Mouse (Mus musculus) retina, postnatal 7 days (tissue): ENCODE results near the gene Ngrn.

Experiments
- DNase-seq: peaks from one replicate; pipeline ENCODE4 v3.0.0-alpha.2; 2012; ENCODE audit warnings: low read depth, low spot score

Gene Ngrn

GRCm38 (mm10) chr7:80260625-80261371, at the start of gene Ngrn:
TSS of gene Ngrn (plus strand) at chr7:80261215.
- DNase-seq: peak; percentile 81

DNA sequence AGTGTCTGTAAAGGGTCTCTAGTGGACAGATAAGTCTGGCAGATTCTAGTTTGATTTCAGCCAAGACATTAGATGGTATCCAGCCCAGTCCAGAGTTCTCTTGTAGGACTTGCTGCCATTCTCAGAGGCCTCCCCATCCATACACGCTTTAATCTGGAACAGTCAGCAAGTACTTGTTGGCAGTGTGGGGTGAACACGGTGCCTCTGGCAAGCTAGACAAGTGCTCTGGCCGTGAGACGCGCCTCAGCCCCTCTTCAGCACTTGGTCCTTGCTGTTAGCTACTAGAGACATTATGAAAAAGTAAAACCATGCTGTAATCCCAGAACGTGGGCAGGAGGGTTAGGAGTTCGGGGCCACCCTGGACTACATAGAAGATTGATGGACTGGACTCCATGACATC, 47.4 kb upstream of the Ngrn start:
- DNase-seq: no peak

DNA sequence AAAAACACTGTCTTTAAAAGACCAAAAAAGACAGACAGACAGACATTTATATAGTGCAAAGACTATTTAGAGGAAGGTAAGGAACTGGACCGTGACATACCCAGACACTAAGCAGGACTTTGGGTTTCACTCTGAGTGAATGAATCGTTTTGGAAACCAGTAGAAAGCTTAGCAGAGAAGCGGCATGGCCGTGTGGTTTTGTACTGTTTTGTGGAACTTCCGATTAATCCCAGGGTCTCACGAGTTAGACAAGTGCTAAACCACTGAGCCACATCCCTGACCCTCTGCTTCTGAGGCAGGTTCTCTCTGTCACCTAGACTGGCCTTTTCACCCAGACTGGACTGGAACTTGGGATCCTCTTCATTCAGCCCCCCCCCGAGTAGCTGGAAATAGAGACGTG, 46.6 kb upstream of the Ngrn start:
- DNase-seq: no peak

DNA sequence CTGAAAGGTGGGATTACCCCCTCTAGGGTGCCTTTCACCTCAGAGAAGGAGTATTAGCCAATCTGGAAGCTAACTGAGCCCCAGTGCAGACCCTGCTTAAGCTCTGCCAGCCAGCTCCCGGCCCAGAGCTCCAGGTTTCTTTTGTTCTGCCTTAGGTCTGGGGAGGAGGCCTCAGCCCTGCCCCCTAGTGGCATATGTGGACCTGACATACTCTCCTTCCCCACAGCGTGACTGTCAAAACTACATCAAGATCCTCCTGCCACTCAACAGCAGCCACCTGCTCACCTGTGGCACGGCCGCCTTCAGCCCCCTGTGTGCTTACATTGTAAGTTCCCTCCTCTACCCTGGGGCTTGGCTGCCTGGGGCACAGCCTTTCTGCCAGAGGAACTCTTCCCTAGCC, 45.6 kb upstream of the Ngrn start:
- DNase-seq: peak; percentile 72

- DNase-seq: no peak
These were observed 44.4 kb upstream of the Ngrn start for GRCm38 (mm10) chr7:80216566-80216965.

- no peak for DNase-seq
These were observed 42.3 kb upstream of the Ngrn start for GRCm38 (mm10) chr7:80218666-80219065.

GRCm38 (mm10) chr7:80220237-80220797, 40.7 kb upstream of the Ngrn start:
- DNase-seq: no peak

DNA sequence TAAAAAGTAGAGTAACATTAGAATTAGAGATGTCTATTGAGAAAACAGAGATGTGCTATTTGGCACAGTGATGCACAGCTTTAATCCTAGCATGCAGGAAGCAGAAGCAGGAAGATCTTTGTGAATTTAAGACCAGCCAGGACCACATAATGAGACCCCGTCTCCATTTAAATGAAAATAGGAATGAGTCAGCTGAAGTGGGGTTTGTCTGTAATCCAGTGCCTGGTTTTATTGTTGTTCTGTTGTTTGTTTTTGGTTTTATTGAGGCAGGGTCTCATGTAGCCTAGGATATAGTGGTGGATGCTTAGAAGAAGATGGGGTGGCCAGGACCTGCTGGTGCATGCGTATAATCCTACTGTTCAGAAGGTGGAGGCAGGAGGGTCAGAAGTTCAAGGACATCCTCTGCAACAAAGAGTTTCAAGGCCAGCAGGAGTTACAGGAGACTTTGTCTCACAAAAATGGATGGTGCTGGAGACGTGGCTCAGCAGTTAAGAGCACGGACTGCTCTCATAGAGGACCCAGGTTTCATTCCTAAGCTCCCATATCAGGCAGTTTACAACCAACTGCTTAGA, 39.8 kb upstream of the Ngrn start:
- no peak for DNase-seq

DNA sequence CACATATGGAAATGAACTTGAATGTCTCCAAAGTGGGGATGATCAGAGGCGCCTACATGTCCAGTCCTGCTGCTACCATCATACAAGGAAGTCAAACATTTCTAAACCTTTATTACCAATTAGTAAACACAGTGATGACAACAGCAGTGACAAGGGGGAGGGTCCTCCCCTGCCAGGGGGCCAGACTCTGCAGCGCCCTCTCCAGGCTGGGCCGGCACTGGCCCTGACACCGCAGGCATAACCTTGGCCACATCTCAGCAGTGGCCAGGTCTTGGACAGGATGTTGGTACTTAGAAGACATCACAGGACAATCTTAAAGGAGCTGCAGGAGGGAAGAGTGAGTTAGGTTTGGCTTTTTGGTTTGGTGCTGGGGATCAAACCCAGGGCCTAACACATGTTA, 34.0 kb upstream of the Ngrn start:
- DNase-seq: no peak

GRCm38 (mm10) chr7:80230196-80230595, 30.8 kb upstream of the Ngrn start:
- no peak for DNase-seq

DNA sequence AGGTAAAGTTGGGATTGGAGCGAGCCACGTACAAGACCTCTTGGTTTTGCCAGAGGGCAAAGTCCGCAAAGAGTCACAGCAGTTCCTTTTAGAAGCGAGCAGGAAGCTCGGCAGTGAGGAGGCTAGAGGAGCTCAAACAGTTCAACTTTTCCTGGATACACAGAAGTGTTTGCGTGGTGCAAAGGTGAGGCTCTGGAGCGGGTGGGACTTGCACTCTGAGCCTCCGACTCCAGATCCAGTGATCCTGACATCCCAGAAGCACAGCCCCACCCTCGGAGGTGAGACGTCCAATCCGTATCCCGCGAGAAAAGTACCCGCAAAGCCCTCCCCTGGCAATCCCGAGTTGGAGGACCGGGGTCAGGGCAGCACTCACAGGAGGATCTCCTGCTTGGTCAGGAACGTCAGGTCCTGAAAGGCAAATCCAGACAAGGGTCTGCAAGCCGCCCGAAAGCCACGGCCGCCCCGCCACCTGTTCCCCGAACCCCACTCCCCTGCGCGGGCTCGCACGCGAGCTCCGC, 29.0 kb upstream of the Ngrn start:
- peak; percentile 24 for DNase-seq

DNA sequence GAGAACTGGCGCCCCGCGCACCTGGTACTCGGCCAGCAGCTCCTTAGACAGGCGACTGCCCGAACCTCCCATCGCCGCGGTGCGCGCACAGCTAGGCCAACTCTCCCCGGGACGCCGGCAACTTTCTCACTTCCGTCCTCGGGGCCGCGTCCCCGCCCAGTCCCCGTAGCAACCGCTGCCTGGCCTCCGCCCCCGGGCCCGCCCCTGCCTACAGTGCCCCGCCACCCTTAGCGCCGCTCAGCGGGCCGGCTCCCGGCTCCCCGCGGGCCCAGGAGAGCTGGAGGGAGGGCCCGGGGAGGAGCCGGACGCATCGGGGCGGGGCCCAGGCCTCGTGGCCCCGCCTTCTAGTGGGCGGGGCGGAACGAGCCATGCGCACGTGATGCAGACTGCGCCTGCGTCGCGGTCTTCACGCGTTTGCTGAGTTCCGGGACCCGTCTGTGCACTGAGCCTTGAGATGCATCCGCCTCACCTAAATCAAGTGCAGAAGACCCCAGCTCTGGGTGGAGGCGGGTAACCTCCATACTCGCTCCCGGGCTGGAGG, 28.5 kb upstream of the Ngrn start, which contains the start of the genes Cib1 and Gdpgp1:
TSS of gene Cib1 (minus strand) at position 325 of the 541 bp plus-strand sequence.
TSS of gene Gdpgp1 (plus strand) at position 377 of the 541 bp plus-strand sequence.
- peak; percentile 95 for DNase-seq

GRCm38 (mm10) chr7:80233799-80234198, 27.2 kb upstream of the Ngrn start:
- DNase-seq: no peak

DNA sequence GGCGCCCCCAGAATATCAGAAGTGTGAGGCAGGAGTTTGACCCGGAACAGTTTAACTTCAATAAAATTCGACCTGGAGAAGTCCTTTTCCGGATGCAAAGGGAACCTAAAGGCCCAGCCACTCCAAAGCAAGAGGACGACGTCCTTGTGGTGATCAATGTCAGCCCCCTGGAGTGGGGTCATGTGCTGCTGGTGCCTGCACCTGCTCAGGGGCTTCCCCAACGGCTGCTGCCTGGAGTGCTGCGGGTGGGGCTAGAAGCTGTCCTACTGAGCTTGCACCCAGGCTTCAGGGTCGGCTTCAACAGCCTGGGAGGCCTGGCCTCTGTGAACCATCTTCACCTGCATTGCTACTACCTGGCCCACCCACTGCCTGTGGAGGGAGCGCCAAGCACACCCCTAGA, 22.5 kb upstream of the Ngrn start:
- DNase-seq: no peak

DNA sequence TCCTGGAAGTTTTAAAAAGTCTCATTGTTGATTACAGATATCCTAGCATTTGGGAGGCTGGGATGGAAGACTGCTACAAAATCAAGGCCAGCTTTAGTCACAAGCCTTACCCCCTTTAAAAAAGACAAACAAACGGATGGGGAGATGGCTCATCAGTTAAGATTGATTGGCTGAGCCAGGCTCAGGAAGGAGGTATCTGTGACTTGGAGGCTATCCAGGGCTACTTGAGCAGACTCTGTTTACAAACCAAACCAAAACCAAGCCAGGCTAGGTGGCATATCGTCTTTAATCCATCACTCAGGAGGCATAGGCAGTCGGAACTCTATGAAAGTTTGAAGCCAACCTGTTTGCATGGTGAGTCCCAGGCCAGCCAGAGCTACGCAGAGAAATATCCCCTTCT, 19.4 kb upstream of the Ngrn start:
- DNase-seq: no peak

GRCm38 (mm10) chr7:80244851-80245250, 16.2 kb upstream of the Ngrn start:
- DNase-seq: no peak

DNA sequence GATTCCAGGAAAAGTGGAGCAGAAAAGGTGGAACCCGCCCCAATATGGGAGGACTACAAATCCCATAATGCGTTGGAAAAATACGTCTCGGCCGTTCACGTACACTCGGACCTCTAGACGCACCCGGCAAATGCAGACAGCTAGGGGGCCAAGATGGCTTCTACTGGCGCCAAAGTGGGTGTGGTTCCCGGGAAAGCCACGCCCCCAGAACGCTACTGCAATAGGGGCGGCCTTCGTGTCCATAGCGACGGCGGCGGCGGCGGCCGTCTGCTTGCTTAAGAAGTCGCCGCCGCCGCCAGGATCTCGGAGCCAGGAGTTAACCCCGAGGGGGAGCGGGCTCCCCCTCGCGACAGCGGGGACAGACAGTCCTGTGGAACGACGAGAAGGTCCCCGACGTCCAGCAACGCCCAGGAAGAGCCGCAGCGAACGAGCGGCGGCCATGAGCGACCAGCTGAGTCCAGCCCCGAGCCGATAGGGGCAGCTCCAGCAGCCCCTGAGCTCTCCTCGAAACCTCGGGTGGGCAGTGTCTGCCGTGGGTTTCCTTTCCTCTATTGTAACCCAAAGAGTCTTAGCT, 14.8 kb upstream of the Ngrn start, which contains the start of gene Ttll13:
TSS of gene Ttll13 (plus strand) at position 229 of the 574 bp plus-strand sequence.
- peak; percentile 97 for DNase-seq

- no peak for DNase-seq
These were observed 14.2 kb upstream of the Ngrn start for GRCm38 (mm10) chr7:80246859-80247258.

DNA sequence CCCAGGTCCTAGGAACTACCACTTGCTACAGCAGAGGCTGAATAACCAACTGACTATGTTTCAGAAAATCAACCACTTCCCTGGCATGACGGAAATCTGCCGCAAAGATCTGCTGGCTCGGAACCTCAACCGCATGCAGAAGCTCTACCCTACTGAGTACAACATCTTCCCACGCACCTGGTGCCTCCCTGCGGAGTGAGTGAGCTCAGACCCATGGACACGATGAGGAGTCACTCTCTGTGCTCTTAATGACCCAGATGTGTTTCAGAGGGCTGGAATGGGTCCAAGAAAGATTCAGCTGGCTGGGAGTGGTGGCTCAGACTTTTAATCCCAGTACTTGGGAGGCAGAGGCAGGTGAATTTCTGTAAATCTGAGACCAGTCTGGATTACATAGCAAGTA, 8.6 kb upstream of the Ngrn start:
- DNase-seq: no peak

DNA sequence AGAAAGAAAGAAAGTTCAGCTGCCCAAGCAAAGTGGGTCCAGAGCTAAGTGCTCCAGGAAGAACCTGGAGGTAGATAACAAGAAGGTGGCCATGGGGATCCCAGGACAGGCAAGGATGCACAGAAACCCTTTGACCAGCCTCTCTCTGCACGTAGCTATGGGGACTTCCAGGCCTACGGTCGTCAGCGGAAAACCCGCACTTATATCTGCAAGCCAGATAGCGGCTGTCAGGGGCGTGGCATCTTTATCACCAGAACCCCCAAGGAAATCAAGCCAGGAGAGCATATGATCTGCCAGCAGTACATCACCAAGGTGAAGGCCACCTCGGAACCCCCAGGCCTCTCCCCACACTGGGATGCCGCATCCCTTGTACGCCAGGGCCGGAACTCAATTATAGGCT, 8.1 kb upstream of the Ngrn start:
- DNase-seq: no peak

DNA sequence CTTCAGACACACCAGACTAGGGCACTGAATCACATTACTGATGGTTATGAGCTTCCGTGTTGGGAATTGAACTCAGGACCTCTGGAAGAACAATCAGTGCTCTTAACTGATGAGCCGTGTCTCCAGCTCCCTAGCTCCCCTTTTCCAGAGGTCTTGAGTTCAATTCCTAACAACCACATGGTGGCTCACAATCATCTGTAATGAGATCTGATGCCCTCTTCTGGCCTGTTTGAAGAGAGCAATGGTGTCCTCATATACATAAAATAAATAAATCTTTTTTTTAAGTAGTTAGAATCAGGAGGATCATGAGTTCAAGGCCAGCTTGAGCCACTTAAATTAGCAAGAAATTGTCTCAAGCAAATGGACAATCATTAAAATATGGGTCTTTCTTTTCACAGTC, 5.0 kb upstream of the Ngrn start:
- DNase-seq: no peak

DNA sequence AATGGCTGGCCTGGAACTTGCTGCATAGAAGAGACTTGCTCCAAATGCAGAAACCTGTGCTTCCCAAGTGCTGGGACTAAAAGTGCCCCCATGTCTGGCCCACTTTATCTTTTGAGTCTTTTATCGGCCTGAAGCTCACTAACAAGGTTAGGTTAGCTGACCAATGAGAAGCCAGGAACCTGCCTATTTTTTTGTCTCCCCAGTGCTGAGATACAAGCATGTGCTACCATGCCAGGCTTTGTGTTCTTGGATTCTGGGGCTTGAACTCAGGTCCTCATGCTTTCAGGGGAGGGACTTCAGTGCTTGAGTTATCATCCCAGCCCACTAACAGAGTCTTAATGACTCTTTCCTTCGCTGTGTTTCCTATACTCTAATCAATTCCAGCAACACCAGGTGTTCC, 3.3 kb upstream of the Ngrn start:
- DNase-seq: no peak
